Mouse (Mus musculus): Measurements from ENCODE around the gene Slc35a5. TPM values are rescaled to one million over a fixed set of nuclear protein-coding genes. Genes with fewer than 3 reads are reported as not detected.

Gene Slc35a5
- polyA plus RNA-seq, 1 experiment from 2014 or later, result 9.7 TPM

DNA sequence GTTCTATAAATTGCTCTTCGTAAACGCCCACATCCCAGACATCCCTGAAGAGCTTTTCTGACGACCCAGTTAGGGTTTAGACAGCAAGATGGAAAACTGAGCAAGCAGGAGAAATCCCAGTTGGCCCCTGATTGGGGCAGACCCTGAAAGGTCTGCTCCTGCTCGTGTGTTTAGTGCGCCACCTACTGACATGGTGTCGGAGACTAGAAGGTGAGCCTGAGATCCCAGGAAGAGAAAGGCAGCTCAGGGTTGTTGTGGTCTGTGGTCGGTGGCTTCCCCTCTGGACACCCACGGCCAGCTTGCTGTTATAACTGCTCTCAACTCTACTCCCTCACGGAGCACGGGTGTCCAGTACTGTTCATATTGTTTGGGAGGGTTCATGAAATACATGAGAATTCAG lies 68.5 kb downstream of the Slc35a5 start:
- no peak overlapping the region for H3K9ac ChIP-seq (ENCODE audit: low read depth, low read length)
- H3K27me3 ChIP-seq (replicated peaks; ENCODE audit: control insufficient read depth, insufficient read depth, low read length), result no peaks in the 10 kb centered on the region
- no peaks in the 10 kb centered on the region for H3K36me3 ChIP-seq (ENCODE audit: control insufficient read depth, insufficient read depth, low read length)
- H3K27ac ChIP-seq (ENCODE audit: low read depth, low read length), result no peak overlapping the region
- 12% methylated on average over 10 of the region's 10 CpGs for WGBS
- no peaks in the 10 kb centered on the region for H3K9me3 ChIP-seq (ENCODE audit: control insufficient read depth, low read length)
- peak overlapping the region; percentile 49 for H3K4me2 ChIP-seq
- ATAC-seq (replicated peaks; ENCODE audit: low FRiP score), result peak; percentile 71
- no peak overlapping the region for H3K4me3 ChIP-seq (ENCODE audit: low read depth, low read length)
- H3K4me1 ChIP-seq (replicated peaks; ENCODE audit: control insufficient read depth, insufficient read depth, low read length), result no peaks in the 10 kb centered on the region
- peak; percentile 70 for DNase-seq (ENCODE audit: low spot score)

Other genes with a start within 250 kb of the Slc35a5 start
- 0.58 and 0.64 TPM in 2 replicates for gene Cd200r3, start 215.0 kb downstream of the Slc35a5 start, polyA plus RNA-seq (2014; fragmentation: Nextera tagmentation; extraction: Ambion mirVana)
- 20.6 and 23.7 TPM in 2 replicates for gene Ccdc80, start 65.3 kb downstream of the Slc35a5 start, polyA plus RNA-seq (2014; fragmentation: Nextera tagmentation; extraction: Ambion mirVana)
- 39.5 and 42.0 TPM in 2 replicates for gene Atg3, start 79 bp upstream of the Slc35a5 start, polyA plus RNA-seq (2014; fragmentation: Nextera tagmentation; extraction: Ambion mirVana)
- gene Btla, start 65.6 kb upstream of the Slc35a5 start, polyA plus RNA-seq (2014; fragmentation: Nextera tagmentation; extraction: Ambion mirVana), result 0.12 and 0.59 TPM in 2 replicates

Measured in liver, embryonic 11.5 days (tissue).